Mouse (Mus musculus): Measurements from ENCODE around the gene Pax9. TPM values are rescaled to one million over a fixed set of nuclear protein-coding genes. Genes with fewer than 3 reads are reported as not detected.
A peak's percentile ranks its signal among the peaks of the same experiment; 100 is the strongest.

Pax9 gene
- polyA plus RNA-seq (2012; rRNA removed), result 13.8 and 15.2 TPM in 2 replicates

- WGBS, result 5% methylated on average over 40 of the region's 40 CpGs
- DNase-seq, result no peak
- H3K4me3 ChIP-seq (ENCODE audit: control insufficient read depth, insufficient read depth, low read length), result peak within 1 kb of the TSS; percentile 20
Measured at GRCm38 (mm10) chr12:56691427-56692079, at the start of gene Pax9. Pax9 (plus strand) TSS chr12:56691767.

GRCm38 (mm10) chr12:56669451-56670122 lies 22.0 kb upstream of the Pax9 start:
- Histone ChIP-seq H3K27ac (ENCODE audit: control insufficient read depth, insufficient read depth, low read length) (no peak overlapping the region), H3K36me3 (ENCODE audit: control insufficient read depth, insufficient read depth, low read length) (no peaks in the 10 kb centered on the region), H3K4me1 (replicated peaks; ENCODE audit: control insufficient read depth, insufficient read depth, low read length) (no peaks in the 10 kb centered on the region), H3K4me3 (ENCODE audit: control insufficient read depth, insufficient read depth, low read length) (no peak overlapping the region), H3K27me3 (ENCODE audit: control insufficient read depth, insufficient read depth, low read length) (no peaks in the 10 kb centered on the region)
- TF ChIP-seq CTCF (IDR thresholded peaks at IDR 0.05; ENCODE audit: borderline replicate concordance, control insufficient read depth, extremely low read depth, insufficient read depth, low read length, poor library complexity) (no peak), POLR2A (IDR thresholded peaks at IDR 0.05; ENCODE audit: control insufficient read depth, extremely low read depth, insufficient read depth, low read length, poor library complexity) (no peak)
- 89% methylated on average over 9 of the region's 9 CpGs for WGBS
- no peak for DNase-seq

More at GRCm38 (mm10) chr12:56691427-56692079, at the start of gene Pax9:
- no peaks in the 10 kb centered on the region for H3K4me1 ChIP-seq (replicated peaks; ENCODE audit: control insufficient read depth, insufficient read depth, low read length)
- TF ChIP-seq CTCF (IDR thresholded peaks at IDR 0.05; ENCODE audit: borderline replicate concordance, control insufficient read depth, extremely low read depth, insufficient read depth, low read length, poor library complexity), result no peak
- TF ChIP-seq POLR2A (IDR thresholded peaks at IDR 0.05; ENCODE audit: control insufficient read depth, extremely low read depth, insufficient read depth, low read length, poor library complexity), result no peak
- no peaks in the 10 kb centered on the region for H3K36me3 ChIP-seq (ENCODE audit: control insufficient read depth, insufficient read depth, low read length)
- no peak within 1 kb of the TSS for H3K27ac ChIP-seq (ENCODE audit: control insufficient read depth, insufficient read depth, low read length)
- H3K27me3 ChIP-seq (ENCODE audit: control insufficient read depth, insufficient read depth, low read length), result peaks cover 14% of the 10 kb centered on the region

- Histone ChIP-seq H3K27ac (ENCODE audit: control insufficient read depth, insufficient read depth, low read length) (no peak overlapping the region), H3K36me3 (ENCODE audit: control insufficient read depth, insufficient read depth, low read length) (no peaks in the 10 kb centered on the region), H3K27me3 (ENCODE audit: control insufficient read depth, insufficient read depth, low read length) (no peaks in the 10 kb centered on the region), H3K4me3 (ENCODE audit: control insufficient read depth, insufficient read depth, low read length) (no peak overlapping the region), H3K4me1 (replicated peaks; ENCODE audit: control insufficient read depth, insufficient read depth, low read length) (no peaks in the 10 kb centered on the region)
- DNase-seq, result no peak
- WGBS, result 91% methylated on average over 9 of the region's 9 CpGs
- no peak for TF ChIP-seq POLR2A (IDR thresholded peaks at IDR 0.05; ENCODE audit: control insufficient read depth, extremely low read depth, insufficient read depth, low read length, poor library complexity)
- no peak for TF ChIP-seq CTCF (IDR thresholded peaks at IDR 0.05; ENCODE audit: borderline replicate concordance, control insufficient read depth, extremely low read depth, insufficient read depth, low read length, poor library complexity)
Measured at GRCm38 (mm10) chr12:56670795-56671194, 20.8 kb upstream of the Pax9 start.

- Histone ChIP-seq H3K4me3 (ENCODE audit: control insufficient read depth, insufficient read depth, low read length) (no peak overlapping the region), H3K27ac (ENCODE audit: control insufficient read depth, insufficient read depth, low read length) (no peak overlapping the region), H3K27me3 (ENCODE audit: control insufficient read depth, insufficient read depth, low read length) (no peaks in the 10 kb centered on the region), H3K4me1 (replicated peaks; ENCODE audit: control insufficient read depth, insufficient read depth, low read length) (no peaks in the 10 kb centered on the region), H3K36me3 (ENCODE audit: control insufficient read depth, insufficient read depth, low read length) (no peaks in the 10 kb centered on the region)
- DNase-seq, result no peak
- no peak for TF ChIP-seq CTCF (IDR thresholded peaks at IDR 0.05; ENCODE audit: borderline replicate concordance, control insufficient read depth, extremely low read depth, insufficient read depth, low read length, poor library complexity)
- TF ChIP-seq POLR2A (IDR thresholded peaks at IDR 0.05; ENCODE audit: control insufficient read depth, extremely low read depth, insufficient read depth, low read length, poor library complexity), result no peak
- WGBS, result 35% methylated on average over 3 of the region's 3 CpGs
Measured at GRCm38 (mm10) chr12:56674726-56675125, 16.8 kb upstream of the Pax9 start.

- no peaks in the 10 kb centered on the region for H3K36me3 ChIP-seq (ENCODE audit: control insufficient read depth, insufficient read depth, low read length)
- TF ChIP-seq CTCF (IDR thresholded peaks at IDR 0.05; ENCODE audit: borderline replicate concordance, control insufficient read depth, extremely low read depth, insufficient read depth, low read length, poor library complexity), result no peak
- no peak for TF ChIP-seq POLR2A (IDR thresholded peaks at IDR 0.05; ENCODE audit: control insufficient read depth, extremely low read depth, insufficient read depth, low read length, poor library complexity)
- H3K4me3 ChIP-seq (ENCODE audit: control insufficient read depth, insufficient read depth, low read length), result no peak overlapping the region
- H3K27ac ChIP-seq (ENCODE audit: control insufficient read depth, insufficient read depth, low read length), result no peak overlapping the region
- DNase-seq, result no peak
- no peaks in the 10 kb centered on the region for H3K4me1 ChIP-seq (replicated peaks; ENCODE audit: control insufficient read depth, insufficient read depth, low read length)
- H3K27me3 ChIP-seq (ENCODE audit: control insufficient read depth, insufficient read depth, low read length), result no peaks in the 10 kb centered on the region
- 5% methylated on average over 7 of the region's 7 CpGs for WGBS
Measured at GRCm38 (mm10) chr12:56677620-56678019, 13.9 kb upstream of the Pax9 start.

- no peak for DNase-seq
- 6% methylated on average over 38 of the region's 38 CpGs for WGBS
- Histone ChIP-seq H3K36me3 (ENCODE audit: control insufficient read depth, insufficient read depth, low read length) (no peaks in the 10 kb centered on the region), H3K4me1 (replicated peaks; ENCODE audit: control insufficient read depth, insufficient read depth, low read length) (no peaks in the 10 kb centered on the region), H3K4me3 (ENCODE audit: control insufficient read depth, insufficient read depth, low read length) (no peak overlapping the region), H3K27me3 (ENCODE audit: control insufficient read depth, insufficient read depth, low read length) (no peaks in the 10 kb centered on the region), H3K27ac (ENCODE audit: control insufficient read depth, insufficient read depth, low read length) (no peak overlapping the region)
- TF ChIP-seq CTCF (IDR thresholded peaks at IDR 0.05; ENCODE audit: borderline replicate concordance, control insufficient read depth, extremely low read depth, insufficient read depth, low read length, poor library complexity) (no peak), POLR2A (IDR thresholded peaks at IDR 0.05; ENCODE audit: control insufficient read depth, extremely low read depth, insufficient read depth, low read length, poor library complexity) (no peak)
Measured at GRCm38 (mm10) chr12:56681096-56681811, 10.3 kb upstream of the Pax9 start.
